Mouse (Mus musculus) spleen, postnatal 4 days (tissue): ENCODE data around the gene Klk4.

Experiments used
- DNase-seq, 2 experiments: peaks; one replicate each; pipeline ENCODE4 v3.0.0; 2022; ENCODE audit warnings: low spot score in 2 of 2

The Klk4 gene

GRCm38 (mm10) chr7:43919559-43920451, 38.8 kb downstream of the Klk4 start:
- DNase-seq = peak; percentile 42 to 79

- no peak for DNase-seq
These were observed 39.6 kb downstream of the Klk4 start for GRCm38 (mm10) chr7:43920582-43920981.

- no peak for DNase-seq
These were observed 40.1 kb downstream of the Klk4 start for GRCm38 (mm10) chr7:43921087-43921486.

GRCm38 (mm10) chr7:43921941-43922340, 41.0 kb downstream of the Klk4 start:
- DNase-seq = no peak

GRCm38 (mm10) chr7:43925985-43926384, 45.0 kb downstream of the Klk4 start:
- no peak for DNase-seq

- no peak for DNase-seq
These were observed 47.6 kb downstream of the Klk4 start for GRCm38 (mm10) chr7:43928521-43928920.

GRCm38 (mm10) chr7:43932337-43932736, 51.4 kb downstream of the Klk4 start:
- no peak for DNase-seq

- no peak for DNase-seq
These were observed 52.5 kb downstream of the Klk4 start, which contains the start of gene Klk15 for GRCm38 (mm10) chr7:43933440-43933839. Gene Klk15 (plus strand): TSS chr7:43933740.

- DNase-seq = no peak
These were observed 53.8 kb downstream of the Klk4 start for GRCm38 (mm10) chr7:43934747-43935146.
